Mouse (Mus musculus) liver, adult (tissue): ENCODE results near the gene Csnk1d.

ENCODE experiments used
- GATA4 ChIP-seq: IDR thresholded peaks from 2 replicates; pipeline ENCODE4 v1.6.1; 2014; ENCODE audit warnings: mild to moderate bottlenecking, low read length; ENCODE audit not compliant: insufficient replicate concordance

Gene Csnk1d

GRCm38 (mm10) chr11:120964195-120965157 is 26.7 kb downstream of the Csnk1d start:
- no peak for TF ChIP-seq GATA4

GRCm38 (mm10) chr11:120962909-120963308 is 28.2 kb downstream of the Csnk1d start:
- no peak for TF ChIP-seq GATA4

- TF ChIP-seq GATA4 = no peak
Observed at GRCm38 (mm10) chr11:120962050-120962771, 28.9 kb downstream of the Csnk1d start.

- TF ChIP-seq GATA4 = no peak
Observed at GRCm38 (mm10) chr11:120961594-120961993, 29.5 kb downstream of the Csnk1d start.

GRCm38 (mm10) chr11:120960248-120960647 is 30.9 kb downstream of the Csnk1d start:
- TF ChIP-seq GATA4 = no peak

GRCm38 (mm10) chr11:120959564-120959963 is 31.6 kb downstream of the Csnk1d start:
- TF ChIP-seq GATA4 = no peak

- no peak for TF ChIP-seq GATA4
Observed at GRCm38 (mm10) chr11:120959066-120959465, 32.1 kb downstream of the Csnk1d start.

- TF ChIP-seq GATA4 = no peak
Observed at GRCm38 (mm10) chr11:120957731-120958257, 33.3 kb downstream of the Csnk1d start.

GRCm38 (mm10) chr11:120957052-120957451 is 34.1 kb downstream of the Csnk1d start:
- no peak for TF ChIP-seq GATA4

- no peak for TF ChIP-seq GATA4
Observed at GRCm38 (mm10) chr11:120955701-120956100, 35.4 kb downstream of the Csnk1d start.

GRCm38 (mm10) chr11:120954936-120955335 is 36.2 kb downstream of the Csnk1d start:
- TF ChIP-seq GATA4 = no peak

GRCm38 (mm10) chr11:120951731-120952730 is 39.1 kb downstream of the Csnk1d start:
- no peak for TF ChIP-seq GATA4

GRCm38 (mm10) chr11:120951237-120951636 is 39.9 kb downstream of the Csnk1d start:
- TF ChIP-seq GATA4 = no peak
